Mouse (Mus musculus): ENCODE results near the gene Sod2.
"Not testable (repeated sequence)": the region's sequence is repeated elsewhere in the genome, so short reads cannot be mapped to it uniquely, and the experiment has no call there.

GRCm38 (mm10) chr17:13062882-13063281, 56.2 kb downstream of the Sod2 start:
- not testable (repeated sequence) for TF ChIP-seq CTCF (IDR thresholded peaks at IDR 0.05); POLR2A (IDR thresholded peaks at IDR 0.05; ENCODE audit: insufficient read depth, low read depth, low read length); EP300 (IDR thresholded peaks at IDR 0.05; ENCODE audit: insufficient read depth, low read depth, low read length)
